Mouse (Mus musculus): ENCODE data around the gene Cnp.
A peak's percentile ranks its signal among the peaks of the same experiment; 100 is the strongest.
"Not testable (repeated sequence)": the region's sequence is repeated elsewhere in the genome, so short reads cannot be mapped to it uniquely, and the experiment has no call there.

The Cnp gene

DNA sequence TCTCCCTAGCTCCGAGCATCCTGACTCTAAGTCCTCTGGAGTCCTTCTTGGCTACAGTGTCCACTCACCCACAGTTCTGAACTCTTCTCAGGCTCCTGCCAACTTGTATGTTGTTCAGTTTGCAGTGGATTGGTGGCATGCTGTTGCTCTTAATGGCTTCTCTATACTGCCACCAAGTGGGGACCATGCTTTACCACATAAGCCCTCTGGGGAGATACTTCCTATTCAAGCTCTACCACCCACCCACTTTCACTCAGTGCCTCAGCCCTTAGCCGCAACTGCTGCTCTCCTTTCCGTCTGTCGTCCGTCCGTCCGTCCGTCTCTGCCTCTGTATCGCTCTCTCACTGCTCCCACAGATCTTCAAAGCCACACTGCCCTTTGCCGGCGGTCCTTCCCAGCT is 19.1 kb upstream of the Cnp start:
- DNase-seq (ENCODE audit: low spot score) = peak; percentile 68

DNA sequence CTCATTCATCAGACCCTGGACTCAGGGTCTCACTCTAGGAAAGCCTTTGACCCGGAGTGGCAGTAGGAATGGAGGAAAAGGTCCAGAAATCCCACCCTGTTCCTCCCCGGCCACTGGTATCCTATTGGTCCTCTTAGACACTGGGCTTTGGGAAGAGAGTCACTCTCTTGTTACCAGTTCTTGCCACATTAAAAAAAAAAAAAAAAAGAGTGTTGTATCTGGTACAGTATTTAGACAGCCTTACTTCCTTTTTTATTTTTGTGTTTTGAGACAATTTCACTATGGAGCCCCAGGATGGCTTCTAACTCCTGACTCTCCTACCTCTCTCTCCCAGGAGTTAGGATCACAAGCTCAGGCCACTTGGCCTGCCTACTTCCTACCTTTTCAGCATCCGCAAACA is 17.1 kb upstream of the Cnp start:
- no peak for DNase-seq (ENCODE audit: low spot score)

DNA sequence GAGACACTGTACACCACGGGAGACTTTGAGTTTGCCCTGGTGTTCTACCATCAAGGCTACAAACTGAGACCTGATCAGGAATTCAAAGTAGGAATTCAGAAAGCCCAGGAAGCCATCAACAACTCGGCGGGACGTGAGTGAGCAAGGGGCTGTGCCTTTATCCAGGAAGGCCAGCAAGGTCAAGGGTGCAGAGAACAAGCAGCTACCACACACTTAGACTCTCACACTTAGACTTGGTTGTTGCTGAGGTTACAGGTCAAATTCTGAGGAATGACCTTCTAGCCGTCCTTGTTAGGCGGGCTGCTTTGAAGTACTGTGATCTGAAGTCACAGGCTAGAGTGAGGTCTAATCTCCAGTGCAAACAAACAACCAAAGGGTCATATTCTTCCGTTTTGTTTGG is 15.2 kb upstream of the Cnp start:
- DNase-seq (ENCODE audit: low spot score) = no peak

DNA sequence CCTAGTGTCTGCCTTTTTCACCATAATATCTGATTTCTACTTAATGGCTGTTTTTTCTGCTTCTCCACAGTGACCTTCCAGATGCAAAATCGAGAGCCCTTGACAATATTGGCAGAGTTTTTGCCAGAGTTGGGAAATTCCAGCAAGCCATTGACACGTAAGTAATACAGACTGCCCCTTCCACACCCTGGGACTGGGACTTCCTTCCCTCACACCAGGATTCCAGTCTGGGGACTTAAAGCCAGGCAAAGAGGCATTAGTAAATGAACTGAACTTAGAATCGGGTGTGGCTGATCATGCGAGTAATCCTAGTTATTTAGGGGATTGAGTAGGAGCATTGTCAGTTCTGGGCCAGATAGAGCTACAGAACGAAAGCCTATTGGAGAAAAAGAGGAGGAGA is 13.0 kb upstream of the Cnp start:
- DNase-seq (ENCODE audit: low spot score) = no peak

DNA sequence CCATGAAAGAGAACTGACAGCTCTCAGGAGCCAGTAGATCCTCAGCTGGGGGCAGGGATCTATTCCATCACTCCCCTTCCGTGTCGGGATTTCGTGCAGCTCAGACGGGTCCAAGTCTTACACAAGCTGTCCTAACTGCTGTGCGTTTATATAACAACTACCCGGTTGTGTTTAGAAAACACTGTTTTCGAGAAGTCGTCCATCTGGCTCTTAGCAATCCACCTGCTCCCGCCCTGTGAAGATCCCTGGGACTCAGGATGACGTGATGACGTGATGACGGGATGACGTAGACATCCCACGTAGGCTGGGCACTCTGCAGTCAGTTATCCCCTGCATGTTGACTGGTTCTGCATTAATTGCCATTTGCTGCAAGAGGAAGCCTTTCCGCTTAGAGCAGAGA is 10.4 kb upstream of the Cnp start:
- no peak for DNase-seq (ENCODE audit: low spot score)

DNA sequence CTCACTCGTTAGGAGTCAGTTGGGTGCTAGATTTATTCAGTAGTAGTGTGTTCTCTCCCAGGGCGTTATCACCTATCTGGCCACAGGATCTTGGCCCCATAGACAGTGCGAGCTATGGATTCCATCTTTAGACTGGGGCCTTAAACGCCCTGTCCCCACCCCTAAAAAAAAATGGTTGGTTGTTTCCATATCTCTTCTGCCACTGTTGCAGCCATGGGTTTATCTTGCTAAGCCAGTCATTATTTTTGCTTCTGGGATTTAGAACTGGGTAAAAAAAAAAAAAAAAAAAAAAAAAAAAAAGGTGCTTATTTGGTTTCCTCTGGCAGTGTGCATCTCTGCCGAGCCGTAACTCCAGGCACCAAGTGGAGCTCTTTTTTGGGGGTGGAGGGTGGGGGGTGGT is 10.0 kb upstream of the Cnp start:
- no peak for DNase-seq (ENCODE audit: low spot score)

DNA sequence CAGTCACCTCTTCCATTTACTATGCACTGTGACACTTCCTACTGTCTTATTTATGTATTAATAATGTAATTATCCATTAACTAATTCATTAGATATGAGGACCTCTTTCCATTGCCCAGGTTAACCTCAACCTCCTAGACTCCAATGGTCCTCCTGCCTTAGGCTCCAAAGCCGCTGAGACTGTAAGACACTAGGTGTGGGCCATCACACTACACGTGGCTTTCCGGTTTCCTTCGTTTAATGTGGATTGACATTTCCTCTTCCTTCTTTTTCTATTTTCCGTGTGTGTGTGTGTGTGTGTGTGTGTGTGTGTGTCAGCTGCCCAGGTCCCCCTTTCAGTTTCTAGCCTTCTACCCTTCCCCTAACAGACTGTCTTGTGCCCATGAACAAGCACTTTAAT is 7.5 kb upstream of the Cnp start:
- DNase-seq (ENCODE audit: low spot score) = no peak

DNA sequence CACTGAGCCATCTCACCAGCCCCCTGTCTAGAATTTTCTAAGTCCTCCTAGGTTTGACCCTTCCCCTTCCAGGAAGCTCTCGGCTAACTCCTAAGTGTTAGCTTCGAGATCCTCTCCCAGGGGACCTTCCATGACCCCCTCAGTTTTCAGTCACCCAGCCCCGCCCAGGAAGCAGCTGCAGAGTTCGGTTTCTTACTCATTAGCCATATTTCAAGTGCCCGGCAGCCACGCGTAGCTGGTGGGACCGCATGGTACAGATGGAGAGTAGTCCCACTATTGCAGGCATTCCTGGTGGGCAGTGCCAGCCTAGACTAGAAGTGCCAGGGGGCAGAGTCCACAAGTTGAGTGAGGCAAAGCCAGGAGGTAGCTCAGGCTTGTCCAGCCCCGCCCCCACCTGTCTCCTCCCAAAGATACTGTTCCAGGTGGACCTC is 6.9 kb upstream of the Cnp start:
- no peak for DNase-seq (ENCODE audit: low spot score)

DNA sequence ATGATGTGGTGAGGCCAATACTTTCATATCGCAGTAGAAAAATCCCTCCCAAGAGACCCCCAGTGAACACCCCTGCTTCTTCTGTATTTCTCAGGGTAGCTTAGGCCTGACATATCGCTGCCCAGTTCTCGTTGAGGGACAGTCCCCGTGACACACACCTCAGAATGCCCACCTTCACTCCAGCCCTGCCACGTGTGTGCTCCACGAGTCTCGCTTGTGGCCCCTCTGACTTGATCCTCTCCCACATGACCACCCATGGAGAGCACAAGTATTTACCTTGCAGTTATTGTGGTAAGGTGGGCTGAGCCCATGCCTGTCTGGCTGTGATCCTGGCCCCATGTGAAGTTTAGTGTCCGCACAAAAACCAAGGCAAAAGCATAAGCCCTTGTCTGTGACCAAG is 6.0 kb upstream of the Cnp start:
- no peak for DNase-seq (ENCODE audit: low spot score)

DNA sequence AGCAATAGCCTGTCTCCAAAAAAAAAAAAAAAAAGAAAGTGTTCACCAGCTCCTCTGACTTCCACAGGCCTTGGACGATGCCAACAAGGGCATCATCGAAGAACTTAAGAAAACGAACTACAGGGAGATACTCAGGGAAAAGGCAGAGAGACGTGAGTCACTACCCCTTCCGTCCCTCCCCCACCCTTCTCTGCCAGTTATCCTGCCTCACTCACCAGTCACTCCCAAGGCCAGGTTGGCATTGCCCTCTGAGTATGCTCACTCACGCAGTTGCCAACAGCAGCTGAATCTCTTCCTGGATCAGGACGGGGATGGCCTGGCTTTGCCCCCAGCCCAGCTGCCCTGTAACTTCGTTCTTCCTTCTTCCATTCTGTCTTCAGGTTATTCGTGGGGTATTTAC is 4.9 kb upstream of the Cnp start:
- no peak for DNase-seq (ENCODE audit: low spot score)

DNA sequence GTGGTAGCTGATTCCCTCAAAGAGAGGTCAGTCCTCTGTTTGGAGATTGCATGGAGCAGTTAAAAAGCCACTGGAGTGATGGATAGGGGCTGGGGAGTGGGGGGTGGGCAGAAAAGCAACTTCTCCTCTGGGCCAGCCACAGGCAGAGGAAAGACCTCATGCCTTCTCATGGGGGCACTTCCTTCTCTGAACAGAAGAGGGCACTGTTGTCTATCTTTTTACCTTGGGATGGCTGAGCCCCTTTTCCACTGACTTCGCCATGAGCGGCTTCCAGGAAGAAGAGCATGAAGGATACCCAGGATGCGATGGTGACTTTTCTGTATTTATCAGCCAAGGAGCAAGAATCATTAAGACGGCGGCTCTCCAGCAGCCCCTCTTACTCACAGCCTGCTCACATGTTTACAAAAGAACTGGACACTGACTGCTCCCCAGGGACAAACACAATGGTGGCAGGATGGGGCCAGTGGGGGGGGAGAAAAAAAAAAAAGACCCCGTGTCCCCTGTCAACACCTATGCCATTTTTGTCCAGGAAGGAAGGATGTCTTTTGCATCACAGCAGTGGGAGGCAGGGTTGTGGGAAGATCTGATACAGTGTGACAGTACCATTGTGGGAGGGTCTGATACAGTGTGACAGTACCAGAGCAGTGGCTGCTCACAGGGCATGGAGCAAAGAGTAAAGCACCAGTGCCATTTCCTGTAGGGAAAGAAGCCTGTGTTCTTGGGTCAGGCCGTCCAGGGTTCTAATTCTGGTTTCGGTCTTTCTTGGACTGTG is 4.1 kb upstream of the Cnp start:
- DNase-seq (ENCODE audit: low spot score) = peak; percentile 64

DNA sequence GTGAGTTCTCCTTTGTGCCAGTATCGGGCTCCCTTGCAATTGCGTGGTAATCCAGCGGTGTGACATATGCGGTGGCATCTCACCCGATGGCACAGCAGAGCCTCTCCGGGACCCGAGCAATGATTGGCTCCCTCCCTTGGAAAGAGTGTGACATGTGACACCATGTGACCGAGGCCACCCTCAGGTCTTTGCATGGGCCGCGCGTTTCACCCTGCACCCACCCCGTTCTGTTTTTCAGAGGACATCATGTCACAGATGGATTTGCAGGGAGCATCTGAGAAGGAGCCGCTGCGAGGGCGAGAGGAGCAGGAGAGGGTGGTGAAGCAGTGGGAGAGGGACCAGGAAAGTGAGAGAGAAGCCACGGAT is 3.5 kb upstream of the Cnp start:
- no peak for DNase-seq (ENCODE audit: low spot score)

DNA sequence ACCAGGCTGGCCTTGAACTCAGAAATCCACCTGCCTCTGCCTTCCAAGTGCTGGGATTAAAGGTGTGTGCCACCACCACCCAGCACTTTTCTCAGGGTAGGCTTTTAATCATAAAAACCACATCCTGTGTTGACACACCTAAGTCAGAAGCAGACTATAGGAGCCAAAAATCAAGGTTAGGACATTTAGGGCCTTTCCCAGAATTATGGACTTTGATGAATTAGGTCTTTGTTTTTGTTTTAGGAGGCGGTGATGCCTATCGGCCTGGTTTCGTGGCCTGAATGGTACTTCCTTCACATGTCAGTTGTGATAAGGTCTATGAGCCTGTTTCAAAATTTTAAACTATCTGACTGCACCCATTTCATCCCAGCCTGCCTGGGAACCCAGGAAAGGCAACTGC is 516 bp upstream of the Cnp start:
- peak; percentile 68 for DNase-seq (ENCODE audit: low spot score)

DNA sequence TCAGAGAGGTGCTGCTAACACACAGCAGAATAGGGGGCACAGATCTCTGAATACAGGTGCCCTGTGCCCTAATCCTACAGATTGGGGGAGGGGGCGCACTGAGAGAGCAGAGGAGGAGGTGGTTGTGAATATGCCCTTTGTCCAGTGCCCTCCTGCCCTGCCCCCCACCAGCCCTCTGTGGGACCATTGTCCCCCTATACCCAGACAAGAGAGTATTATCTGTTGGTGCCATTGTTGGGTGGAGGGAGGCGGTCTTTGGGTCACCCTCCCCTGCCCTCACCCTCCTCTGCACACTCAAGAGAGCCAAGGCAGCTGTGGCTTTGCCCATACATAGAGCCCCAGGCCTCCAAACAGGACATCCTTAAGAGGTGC is 766 bp downstream of the Cnp start:
- no peak for DNase-seq (ENCODE audit: low spot score)

DNA sequence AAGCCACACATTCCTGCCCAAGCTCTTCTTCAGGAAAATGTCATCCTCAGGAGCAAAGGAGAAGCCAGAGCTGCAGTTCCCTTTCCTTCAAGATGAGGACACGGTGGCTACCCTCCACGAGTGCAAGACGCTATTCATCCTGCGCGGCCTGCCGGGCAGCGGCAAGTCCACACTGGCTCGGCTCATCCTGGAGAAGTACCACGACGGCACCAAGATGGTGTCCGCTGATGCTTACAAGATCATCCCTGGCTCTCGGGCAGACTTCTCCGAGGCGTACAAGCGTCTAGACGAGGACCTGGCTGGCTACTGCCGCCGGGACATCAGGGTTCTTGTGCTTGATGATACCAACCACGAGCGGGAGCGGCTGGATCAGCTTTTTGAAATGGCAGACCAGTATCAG is 1.6 kb downstream of the Cnp start:
- no peak for DNase-seq (ENCODE audit: low spot score)

DNA sequence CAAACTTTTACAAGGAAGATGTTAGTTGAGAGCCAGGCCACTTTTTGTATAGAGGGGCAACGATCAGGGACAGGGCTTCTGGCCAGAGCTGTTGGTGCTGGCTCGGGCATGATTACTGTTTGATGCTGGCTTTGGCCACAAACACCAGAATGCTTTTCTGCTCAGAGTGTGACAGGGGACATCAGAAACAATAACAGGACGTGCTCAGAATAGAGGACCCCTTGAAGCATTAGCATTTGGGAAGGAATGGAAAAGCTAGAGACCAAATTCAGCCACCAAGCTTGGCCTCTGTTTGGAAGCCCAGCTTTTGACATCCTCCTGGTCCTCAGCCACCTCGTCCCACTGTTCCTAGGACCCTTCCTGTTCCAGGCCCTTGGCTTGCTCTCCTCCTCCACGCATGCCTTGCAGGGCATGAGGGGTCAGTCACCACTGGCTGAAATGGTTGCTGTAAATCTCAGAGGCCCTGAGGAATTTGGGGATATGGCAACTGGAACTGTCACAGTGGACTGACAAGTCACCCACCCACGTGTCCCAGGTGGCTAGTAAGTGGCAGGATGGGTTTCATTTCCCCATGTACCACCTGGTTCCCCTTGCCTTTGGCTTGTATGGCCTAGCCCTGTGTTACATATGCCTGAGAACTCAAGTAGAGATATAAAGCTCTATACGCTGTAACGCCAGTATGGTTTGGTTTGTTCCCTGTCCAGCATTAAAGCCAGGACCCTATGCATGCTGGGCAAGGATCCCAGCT is 3.3 kb downstream of the Cnp start:
- DNase-seq (ENCODE audit: low spot score) = no peak

DNA sequence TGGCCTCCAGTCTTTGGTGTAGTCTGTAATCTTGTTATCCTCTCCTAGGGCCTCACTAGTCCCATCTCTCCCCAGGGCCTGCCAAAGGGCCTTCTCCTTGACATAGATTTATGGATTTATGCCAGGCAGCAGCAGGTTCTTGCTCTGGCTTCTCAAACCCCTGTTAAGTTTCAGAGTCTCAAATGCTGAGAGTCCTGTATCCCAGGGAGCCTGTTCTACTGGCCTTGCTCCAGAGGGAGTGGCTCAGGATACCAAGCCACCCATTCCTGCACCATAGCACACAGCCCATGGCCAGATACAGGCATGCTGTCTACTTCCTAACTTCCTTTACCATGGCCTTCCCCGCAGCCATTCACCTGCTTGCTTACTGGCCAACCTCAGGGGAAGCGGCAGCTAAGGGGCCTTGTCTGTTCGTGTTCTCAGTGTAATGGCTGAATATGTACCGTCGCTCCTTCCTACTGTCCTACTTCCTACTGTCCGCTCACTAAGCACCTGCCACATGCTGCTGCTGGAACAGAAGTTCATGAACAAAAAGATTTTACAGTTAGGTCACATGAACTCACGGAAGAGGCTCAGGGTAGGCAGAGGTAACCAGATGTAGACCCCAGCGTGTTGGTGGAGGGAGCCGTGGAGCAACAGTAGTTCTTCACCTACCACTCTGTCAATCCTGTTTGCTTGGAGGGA is 4.6 kb downstream of the Cnp start:
- no peak for DNase-seq (ENCODE audit: low spot score)

DNA sequence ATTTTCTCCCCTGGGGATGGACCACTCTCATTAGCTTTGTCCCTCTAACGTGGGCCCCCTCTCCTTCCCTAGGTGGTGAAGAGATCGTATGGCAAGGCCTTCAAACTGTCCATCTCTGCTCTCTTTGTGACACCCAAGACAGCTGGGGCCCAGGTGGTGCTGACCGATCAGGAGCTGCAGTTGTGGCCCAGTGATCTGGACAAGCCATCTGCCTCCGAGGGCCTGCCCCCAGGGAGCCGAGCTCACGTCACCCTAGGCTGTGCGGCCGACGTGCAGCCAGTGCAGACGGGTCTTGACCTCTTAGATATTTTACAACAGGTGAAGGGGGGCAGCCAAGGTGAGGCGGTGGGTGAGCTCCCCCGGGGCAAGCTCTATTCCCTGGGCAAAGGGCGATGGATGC is 5.6 kb downstream of the Cnp start:
- DNase-seq (ENCODE audit: low spot score) = no peak

DNA sequence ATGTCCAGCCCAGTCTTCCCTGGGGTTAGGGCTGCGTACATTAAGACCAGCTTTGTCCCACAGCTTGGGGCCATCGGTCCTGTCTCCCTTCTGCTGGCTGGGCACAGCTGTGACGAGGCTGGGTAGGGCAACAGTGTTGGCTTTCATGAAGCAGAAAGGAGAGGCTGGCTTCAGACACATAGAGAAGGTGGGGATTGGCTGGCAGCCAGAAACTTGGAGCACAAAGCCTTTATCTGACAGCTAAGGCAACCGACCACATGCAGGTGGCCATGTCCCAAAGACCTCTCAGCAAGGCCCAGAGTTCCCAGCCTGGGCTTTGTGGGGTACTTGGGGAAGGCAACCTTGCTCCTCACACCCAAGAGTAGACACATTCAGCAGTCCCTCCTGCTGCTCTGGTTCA is 7.1 kb downstream of the Cnp start:
- DNase-seq (ENCODE audit: low spot score) = no peak

DNA sequence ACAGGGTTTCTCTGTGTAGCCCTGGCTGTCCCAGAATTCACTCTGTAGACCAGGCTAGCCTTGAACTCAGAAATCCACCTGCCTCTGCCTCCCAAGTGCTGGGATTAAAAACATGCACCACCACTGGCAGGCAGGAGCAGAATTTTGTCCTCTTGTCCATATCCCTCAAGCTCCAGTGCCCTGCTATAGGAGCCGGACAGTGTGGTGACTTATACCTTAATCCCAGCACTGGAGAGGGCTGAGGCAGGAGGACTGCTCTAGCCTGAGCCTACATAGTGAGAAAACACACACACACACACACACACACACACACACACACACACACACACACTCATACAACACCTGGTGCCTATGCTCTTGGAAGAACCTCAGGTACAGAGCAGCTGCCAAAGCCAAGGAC is 7.7 kb downstream of the Cnp start:
- DNase-seq (ENCODE audit: low spot score) = not testable (repeated sequence)

DNA sequence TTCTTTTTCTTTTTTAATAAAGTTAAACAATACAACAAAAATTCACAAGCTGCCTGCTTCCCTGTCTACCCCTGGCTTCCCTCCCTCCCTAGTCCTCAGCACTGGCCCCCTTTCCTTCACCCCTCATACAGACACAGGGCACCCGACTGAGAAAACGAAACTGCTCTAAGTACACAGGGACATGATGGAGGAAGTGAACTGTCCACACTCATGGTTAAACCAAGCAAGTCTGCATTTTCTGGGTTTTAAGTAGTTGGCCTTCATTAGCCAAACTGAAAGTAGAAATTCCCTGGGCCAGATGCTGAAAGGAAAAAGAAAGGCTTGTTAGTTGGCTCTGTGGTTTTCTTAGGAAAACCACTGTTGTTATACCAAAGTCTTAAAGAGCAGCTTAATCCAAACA is 8.1 kb downstream of the Cnp start:
- DNase-seq (ENCODE audit: low spot score) = no peak

DNA sequence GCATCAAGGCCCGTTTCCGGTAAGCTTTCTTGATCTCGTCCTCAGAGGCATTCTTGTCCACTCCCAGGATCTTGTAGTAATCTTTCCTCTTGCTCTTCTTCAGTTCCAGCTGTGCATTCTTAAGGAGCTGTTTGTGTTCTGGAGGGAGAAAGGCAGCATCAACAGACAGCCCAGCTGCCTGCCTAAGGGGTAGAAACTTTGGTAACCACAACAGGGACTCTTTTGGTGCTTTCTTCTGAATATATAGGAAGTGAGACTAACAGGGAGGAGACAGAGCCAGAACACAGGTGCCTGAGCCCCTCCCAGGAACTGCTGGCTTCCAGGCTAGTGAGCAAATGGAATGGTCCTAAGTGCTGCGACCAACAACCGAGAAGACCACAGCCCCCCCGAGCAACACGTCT is 9.9 kb downstream of the Cnp start:
- peak; percentile 34 for DNase-seq (ENCODE audit: low spot score)

DNA sequence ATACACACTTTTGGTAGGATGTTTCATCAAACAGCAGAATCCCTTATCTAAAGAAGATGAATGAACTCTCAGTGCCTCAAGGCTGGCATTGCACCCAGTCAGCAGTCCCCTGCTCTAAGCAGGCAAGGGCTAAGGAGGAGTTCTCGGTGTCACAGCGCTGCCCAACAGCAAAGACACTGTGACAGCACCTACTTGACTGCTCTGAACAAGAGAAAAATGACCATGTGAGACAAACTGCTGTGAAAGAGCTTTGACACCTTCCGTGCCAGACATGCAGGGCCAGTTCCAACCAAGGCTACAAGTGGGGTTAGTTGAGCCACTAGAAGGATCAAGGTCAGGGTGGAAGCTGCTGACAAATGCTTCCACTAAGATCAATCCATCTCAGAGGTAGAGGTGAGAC is 10.4 kb downstream of the Cnp start:
- DNase-seq (ENCODE audit: low spot score) = no peak
